Mouse (Mus musculus) forebrain, embryonic 13.5 days (tissue): ENCODE results near the gene Celf2. TPM values are rescaled to one million over a fixed set of nuclear protein-coding genes. Genes with fewer than 3 reads are reported as not detected.

ENCODE experiments used
- ATAC-seq: fragments of 200-750 bp; cut with Nextera tagmentation; 2 replicates; pipeline ENCODE4 v1.8.0; 2017
- H3K27ac ChIP-seq: fragments of 300-500 bp; sonication (generic); 2 replicates; pipeline ENCODE4 v1.5.1; 2015; ENCODE audit warnings: inconsistent platforms, mild to moderate bottlenecking, moderate library complexity
- H3K27me3 ChIP-seq: fragments of 300-500 bp; sonication (generic); 2 replicates; pipeline ENCODE4 v1.6.1; 2015; ENCODE audit warnings: mild to moderate bottlenecking, inconsistent platforms
- H3K36me3 ChIP-seq: fragments of 300-500 bp; sonication (generic); 2 replicates; pipeline ENCODE4 v1.6.1; 2015; ENCODE audit warnings: mild to moderate bottlenecking, inconsistent platforms; ENCODE audit not compliant: poor library complexity, severe bottlenecking
- H3K4me1 ChIP-seq: fragments of 300-500 bp; sonication (generic); 2 replicates; pipeline ENCODE4 v1.6.1; 2015; ENCODE audit warnings: inconsistent platforms
- H3K4me2 ChIP-seq: fragments of 300-500 bp; sonication (generic); 2 replicates; pipeline ENCODE4 v1.6.1; 2015; ENCODE audit warnings: inconsistent platforms, mild to moderate bottlenecking, moderate library complexity
- H3K4me3 ChIP-seq: fragments of 300-500 bp; sonication (generic); 2 replicates; pipeline ENCODE4 v1.5.1; 2015; ENCODE audit warnings: mild to moderate bottlenecking, inconsistent platforms
- H3K9ac ChIP-seq: fragments of 300-500 bp; sonication (generic); 2 replicates; pipeline ENCODE4 v1.6.1; 2015; ENCODE audit warnings: mild to moderate bottlenecking, inconsistent platforms
- H3K9me3 ChIP-seq: fragments of 300-500 bp; sonication (generic); replicated peaks from 2 replicates; pipeline ENCODE4 v1.6.1; 2016; ENCODE audit warnings: inconsistent platforms
- WGBS: fragments of 180-500 bp; shearing (Covaris S2); methylation state at CpG from one replicate; pipeline ENCODE4 v1.1.7; 2015; 5-methylcytosine and 5-hydroxymethylcytosine counted together
- polyA plus RNA-seq: library from polyadenylated mRNA; unstranded; fragments of >200 nt; fragmentation: Nextera tagmentation; extraction: Ambion mirVana; gene quantifications from 2 replicates; pipeline ENCODE4 v1.2.1, GENCODE M21; 2015

Celf2 gene
- polyA plus RNA-seq, 1 experiment from 2014 or later: 226 TPM

- ATAC-seq: no peak
- Histone ChIP-seq H3K36me3 (no peaks in the 10 kb centered on the region), H3K9ac (no peak overlapping the region), H3K4me3 (no peak overlapping the region), H3K4me1 (peaks cover 49% of the 10 kb centered on the region), H3K27me3 (no peaks in the 10 kb centered on the region), H3K4me2 (no peak overlapping the region), H3K27ac (peak overlapping the region; percentile 35; the same call in 1 of the 2 replicates), H3K9me3 (no peaks in the 10 kb centered on the region)
- 63% methylated on average over 14 of the region's 14 CpGs for WGBS
Measured at GRCm38 (mm10) chr2:7087480-7087879, 421.9 kb downstream of the Celf2 start.

GRCm38 (mm10) chr2:7083489-7084090 lies 425.8 kb downstream of the Celf2 start:
- no peaks in the 10 kb centered on the region for H3K27me3 ChIP-seq
- no peak overlapping the region for H3K4me2 ChIP-seq
- H3K4me3 ChIP-seq: no peak overlapping the region
- no peak for ATAC-seq
- WGBS: 62% methylated on average over 4 of the region's 4 CpGs
- no peaks in the 10 kb centered on the region for H3K36me3 ChIP-seq
- no peak overlapping the region for H3K27ac ChIP-seq
- H3K9ac ChIP-seq: no peak overlapping the region; the same call in 1 of the 2 replicates
- H3K9me3 ChIP-seq: no peaks in the 10 kb centered on the region
- H3K4me1 ChIP-seq: peaks cover 45% of the 10 kb centered on the region

- Histone ChIP-seq H3K4me3 (no peak overlapping the region), H3K36me3 (no peaks in the 10 kb centered on the region; the same call in 1 of the 2 replicates), H3K27me3 (no peaks in the 10 kb centered on the region), H3K9me3 (peaks cover 3% of the 10 kb centered on the region; the same call in 1 of the 2 replicates), H3K27ac (no peak overlapping the region; the same call in 1 of the 2 replicates), H3K4me2 (no peak overlapping the region), H3K9ac (peak overlapping the region; percentile 30; the same call in 1 of the 2 replicates), H3K4me1 (peaks cover 37% of the 10 kb centered on the region)
- WGBS: 77% methylated on average over 9 of the region's 9 CpGs
- no peak for ATAC-seq
Measured at GRCm38 (mm10) chr2:7082376-7083025, 426.9 kb downstream of the Celf2 start.

- H3K9me3 ChIP-seq: peaks cover 14% of the 10 kb centered on the region
- peaks cover 32% of the 10 kb centered on the region for H3K4me1 ChIP-seq
- H3K27me3 ChIP-seq: no peaks in the 10 kb centered on the region
- WGBS: 6% methylated on average over 28 of the region's 28 CpGs
- peak; percentile 64 for ATAC-seq
- peak overlapping the region; percentile 57; the same call in 1 of the 2 replicates for H3K27ac ChIP-seq
- H3K9ac ChIP-seq: peak overlapping the region; percentile 68
- H3K4me2 ChIP-seq: peak overlapping the region; percentile 57
- H3K4me3 ChIP-seq: peak overlapping the region; percentile 27
- H3K36me3 ChIP-seq: no peaks in the 10 kb centered on the region; the same call in 1 of the 2 replicates
Measured at GRCm38 (mm10) chr2:7080794-7081783, 428.3 kb downstream of the Celf2 start.

- no peak for ATAC-seq
- Histone ChIP-seq H3K27me3 (no peaks in the 10 kb centered on the region), H3K4me1 (peaks cover 32% of the 10 kb centered on the region), H3K36me3 (peaks cover 4% of the 10 kb centered on the region; the same call in 1 of the 2 replicates), H3K4me2 (no peak overlapping the region), H3K9ac (no peak overlapping the region), H3K27ac (no peak overlapping the region), H3K4me3 (no peak overlapping the region), H3K9me3 (peaks cover 20% of the 10 kb centered on the region)
- WGBS: 74% methylated on average over 7 of the region's 7 CpGs
Measured at GRCm38 (mm10) chr2:7080086-7080485, 429.3 kb downstream of the Celf2 start.

- H3K9ac ChIP-seq: no peak overlapping the region
- peaks cover 32% of the 10 kb centered on the region for H3K4me1 ChIP-seq
- WGBS: 80% methylated on average over 2 of the region's 2 CpGs
- H3K4me3 ChIP-seq: no peak overlapping the region
- peaks cover 20% of the 10 kb centered on the region for H3K9me3 ChIP-seq
- no peak overlapping the region for H3K27ac ChIP-seq
- no peak for ATAC-seq
- H3K4me2 ChIP-seq: no peak overlapping the region
- no peaks in the 10 kb centered on the region for H3K27me3 ChIP-seq
- H3K36me3 ChIP-seq: peaks cover 4% of the 10 kb centered on the region; the same call in 1 of the 2 replicates
Measured at GRCm38 (mm10) chr2:7079390-7079789, 430.0 kb downstream of the Celf2 start.

- H3K4me2 ChIP-seq: no peak overlapping the region
- no peak for ATAC-seq
- peaks cover 20% of the 10 kb centered on the region for H3K9me3 ChIP-seq
- H3K4me3 ChIP-seq: no peak overlapping the region
- no peak overlapping the region for H3K27ac ChIP-seq
- H3K9ac ChIP-seq: no peak overlapping the region
- no peaks in the 10 kb centered on the region for H3K4me1 ChIP-seq
- H3K36me3 ChIP-seq: peaks cover 4% of the 10 kb centered on the region; the same call in 1 of the 2 replicates
- no peaks in the 10 kb centered on the region for H3K27me3 ChIP-seq
- 72% methylated on average over 3 of the region's 3 CpGs for WGBS
Measured at GRCm38 (mm10) chr2:7073730-7074129, 435.6 kb downstream of the Celf2 start.

GRCm38 (mm10) chr2:7072344-7073265 lies 436.8 kb downstream of the Celf2 start:
- no peak for ATAC-seq
- Histone ChIP-seq H3K27ac (no peak overlapping the region), H3K9me3 (peaks cover 18% of the 10 kb centered on the region), H3K9ac (no peak overlapping the region), H3K27me3 (no peaks in the 10 kb centered on the region), H3K4me2 (no peak overlapping the region), H3K36me3 (peaks cover 4% of the 10 kb centered on the region; the same call in 1 of the 2 replicates), H3K4me3 (no peak overlapping the region), H3K4me1 (peaks cover 7% of the 10 kb centered on the region; the same call in 1 of the 2 replicates)
- 83% methylated on average over 5 of the region's 5 CpGs for WGBS

GRCm38 (mm10) chr2:7069458-7069857 lies 439.9 kb downstream of the Celf2 start:
- Histone ChIP-seq H3K9ac (no peak overlapping the region), H3K4me1 (peaks cover 7% of the 10 kb centered on the region; the same call in 1 of the 2 replicates), H3K4me2 (no peak overlapping the region), H3K27me3 (no peaks in the 10 kb centered on the region), H3K4me3 (no peak overlapping the region), H3K36me3 (no peaks in the 10 kb centered on the region), H3K27ac (no peak overlapping the region), H3K9me3 (no peaks in the 10 kb centered on the region)
- no peak for ATAC-seq
- 78% methylated on average over 3 of the region's 3 CpGs for whole genome bisulfite sequencing

- Histone ChIP-seq H3K4me2 (no peak overlapping the region), H3K9me3 (no peaks in the 10 kb centered on the region), H3K27ac (no peak overlapping the region), H3K4me1 (peaks cover 17% of the 10 kb centered on the region), H3K36me3 (no peaks in the 10 kb centered on the region), H3K4me3 (no peak overlapping the region), H3K9ac (no peak overlapping the region), H3K27me3 (no peaks in the 10 kb centered on the region)
- WGBS: 51% methylated on average over 6 of the region's 6 CpGs
- ATAC-seq: no peak
Measured at GRCm38 (mm10) chr2:7068281-7068680, 441.1 kb downstream of the Celf2 start.
